Mouse (Mus musculus): ENCODE measurements around the gene Ttc41. TPM values are rescaled to one million over a fixed set of nuclear protein-coding genes. Genes with fewer than 3 reads are reported as not detected.

Gene Ttc41
- total RNA-seq, 2 experiments from 2014 or later = 1.2 to 1.4 TPM

DNA sequence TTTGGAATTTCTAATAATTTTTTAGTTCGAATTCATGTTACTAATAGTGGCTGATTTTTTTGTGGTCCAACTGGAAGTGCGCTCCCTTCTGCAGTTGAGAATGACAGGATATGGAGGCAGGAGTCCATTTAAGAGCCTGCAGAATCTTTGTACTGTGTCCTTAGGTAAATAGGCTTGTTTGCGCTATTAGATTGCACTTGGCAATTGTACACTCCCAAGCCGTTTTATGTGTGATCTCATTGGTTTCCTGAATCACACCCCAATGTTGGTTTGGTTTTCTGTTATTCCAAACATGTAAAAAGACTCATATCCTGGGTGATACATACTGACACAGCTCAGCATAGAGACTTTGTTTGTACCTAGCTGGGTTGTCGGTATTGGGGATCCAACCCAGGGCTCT is 78.0 kb downstream of the Ttc41 start:
- DNase-seq (ENCODE audit: low spot score in 2 of 2) = no peak

DNA sequence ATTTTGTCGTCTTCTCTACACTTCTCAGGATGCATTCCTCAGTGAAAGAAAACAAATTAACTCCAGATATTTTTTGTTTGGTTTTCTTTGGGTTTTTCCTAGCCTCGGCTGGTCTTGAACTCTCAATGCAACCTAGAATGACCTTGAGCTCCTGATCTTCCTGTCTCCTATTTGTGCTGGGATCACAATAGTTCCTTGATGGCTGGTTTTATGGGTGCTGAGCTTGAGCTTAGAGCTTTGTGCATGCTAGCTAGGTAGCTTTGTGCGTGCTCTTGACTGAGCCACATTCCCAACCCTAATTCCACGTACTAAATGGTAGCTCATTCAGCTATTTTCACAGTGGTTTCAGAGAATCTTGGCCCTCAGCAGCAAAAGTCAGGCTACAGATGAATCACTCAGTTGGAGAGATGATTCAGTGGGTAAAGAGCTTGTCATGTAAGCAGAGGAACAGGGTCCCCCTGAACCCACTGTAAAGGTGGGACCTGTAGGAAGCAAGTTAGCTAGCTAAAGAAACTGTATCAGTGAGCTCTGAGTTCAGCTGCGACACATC is 78.6 kb downstream of the Ttc41 start:
- DNase-seq (ENCODE audit: low spot score in 2 of 2) = no peak

DNA sequence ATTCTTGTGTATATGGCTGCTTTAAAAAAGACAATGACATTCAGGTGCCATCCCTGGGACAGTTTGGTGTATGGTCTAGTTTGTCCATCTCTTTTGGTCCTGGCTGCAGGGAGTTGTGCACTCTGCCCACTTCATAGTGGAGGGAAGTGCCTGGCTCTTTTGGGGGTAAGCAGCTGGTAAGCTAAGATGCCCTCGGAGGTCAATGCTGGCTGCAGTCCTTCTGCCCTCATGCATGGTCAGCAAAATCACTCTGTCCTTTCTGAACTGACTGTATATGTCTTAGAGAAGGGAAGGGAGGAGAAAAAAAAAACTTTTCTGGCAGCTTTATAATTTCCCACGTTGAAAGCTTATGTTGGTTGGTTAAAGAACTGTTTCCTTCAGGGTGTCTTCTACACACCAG is 79.8 kb downstream of the Ttc41 start:
- no peak for DNase-seq (ENCODE audit: low spot score in 2 of 2)

DNA sequence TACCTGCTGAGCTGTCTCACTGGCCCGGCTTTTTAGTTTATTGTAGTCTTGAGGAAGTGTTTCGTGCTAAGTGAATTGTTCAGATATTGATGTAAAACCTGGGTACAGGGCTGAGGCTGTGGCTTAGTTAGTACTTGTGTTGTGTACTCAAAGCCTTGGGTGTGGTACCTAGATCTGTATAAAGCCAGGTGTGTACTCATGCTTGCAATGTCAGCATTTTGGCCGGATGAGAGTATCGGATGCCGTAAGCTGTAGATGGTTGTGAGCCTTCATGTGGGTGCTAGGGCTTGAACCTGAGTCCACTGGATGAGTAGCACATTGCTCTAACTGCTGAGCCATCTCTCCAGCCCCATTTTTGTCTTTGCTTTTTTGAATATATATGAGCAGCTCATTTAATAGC is 80.5 kb downstream of the Ttc41 start:
- DNase-seq (ENCODE audit: low spot score in 2 of 2) = no peak

DNA sequence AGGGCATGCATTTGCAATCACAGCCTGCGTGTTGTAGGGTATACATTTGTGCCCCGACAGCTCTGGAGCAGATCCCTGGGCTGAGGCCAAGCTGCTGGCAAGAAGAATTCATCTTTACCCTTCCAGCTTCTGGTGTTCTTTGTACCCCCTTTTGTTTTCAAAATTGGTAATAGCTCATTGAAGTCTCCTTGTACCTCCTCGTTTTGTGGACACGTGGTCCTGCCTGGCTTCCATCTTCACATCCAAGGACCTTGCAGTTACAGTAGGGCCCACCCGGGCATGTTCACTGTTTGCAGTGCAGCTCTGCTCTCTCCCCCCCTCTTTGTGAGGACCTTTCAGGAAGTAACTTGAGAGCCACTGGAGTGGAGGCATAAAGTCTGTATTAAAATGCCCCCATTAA is 82.6 kb downstream of the Ttc41 start:
- DNase-seq (ENCODE audit: low spot score in 2 of 2) = no peak

DNA sequence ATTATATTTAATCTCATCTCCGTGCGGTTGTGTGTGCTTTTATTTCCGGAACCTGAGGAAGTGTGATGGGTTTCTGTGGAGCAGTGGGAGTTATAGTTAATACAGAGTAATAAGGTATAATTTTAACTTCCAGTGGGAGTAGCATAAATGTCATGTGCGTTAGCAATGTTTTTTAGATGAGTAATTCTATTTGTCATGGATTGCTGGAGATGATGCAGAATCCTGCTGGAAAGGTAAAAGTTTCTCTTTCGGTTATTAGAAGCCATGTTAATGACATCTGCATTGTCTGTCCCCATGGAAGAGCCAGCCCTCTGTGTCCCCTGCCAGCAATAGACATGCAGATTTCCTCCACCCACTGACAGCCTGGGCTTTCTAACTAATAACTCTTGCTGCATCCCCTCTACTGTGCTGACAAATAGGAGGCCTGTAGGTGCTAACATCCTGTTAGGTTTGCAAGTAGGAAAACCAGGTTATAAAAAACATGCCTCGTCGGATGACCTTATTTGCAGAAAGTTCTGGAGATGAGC is 83.6 kb downstream of the Ttc41 start:
- no peak for DNase-seq (ENCODE audit: low spot score in 2 of 2)

DNA sequence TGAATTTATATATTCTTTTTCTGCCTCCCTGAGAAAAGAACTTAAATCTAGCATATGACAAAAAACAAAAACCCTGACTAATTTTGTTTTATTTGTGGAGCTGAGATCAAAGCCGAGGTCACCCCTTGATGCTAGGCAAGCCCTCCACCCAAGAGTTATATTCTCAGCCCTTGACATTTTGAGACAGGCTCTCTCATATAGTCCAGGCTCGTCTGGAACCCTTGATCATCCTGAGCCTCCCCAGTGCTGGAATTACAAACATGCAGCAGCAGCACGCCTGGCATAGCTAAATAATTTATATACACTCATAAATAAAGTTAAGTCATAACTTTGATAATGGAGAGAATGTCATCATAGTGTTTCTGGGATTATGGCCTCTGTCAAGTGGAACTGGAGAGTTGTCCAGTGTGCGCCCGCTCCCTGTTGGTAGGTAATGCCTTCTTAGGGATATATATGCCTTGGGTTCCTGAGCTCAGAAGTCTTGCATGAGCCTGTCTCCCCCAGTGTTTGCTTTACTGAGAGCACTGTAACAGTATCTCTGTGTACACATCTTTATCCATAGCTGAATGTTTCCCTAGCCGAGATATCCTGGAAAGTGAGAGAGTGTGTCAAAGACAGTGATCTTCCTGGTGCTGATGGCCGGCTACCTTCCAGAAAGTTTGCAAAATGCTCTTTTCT is 86.0 kb downstream of the Ttc41 start:
- no peak for DNase-seq (ENCODE audit: low spot score in 2 of 2)

DNA sequence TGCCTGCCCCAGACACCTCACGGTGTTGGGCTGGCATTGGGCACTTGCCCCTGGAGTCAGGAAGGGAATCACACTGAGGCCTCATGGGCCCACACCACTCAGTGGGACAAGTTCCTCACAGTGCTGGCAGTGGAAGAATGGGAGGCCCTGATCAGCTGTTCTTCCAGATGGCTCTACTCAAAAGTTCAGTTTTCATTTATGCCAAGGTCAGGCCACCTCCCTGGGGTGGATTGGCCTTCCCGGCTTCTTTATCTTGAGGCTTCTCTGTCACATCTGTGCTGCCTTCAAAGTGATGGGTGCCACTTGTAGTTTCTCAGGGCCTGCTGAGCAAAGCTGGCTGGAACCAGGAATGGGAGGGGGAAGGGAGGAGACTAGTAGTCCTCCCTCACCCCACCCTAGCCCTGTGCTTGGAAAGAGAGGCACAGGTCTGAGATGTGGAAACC is 87.9 kb downstream of the Ttc41 start:
- DNase-seq (ENCODE audit: low spot score in 2 of 2) = no peak

DNA sequence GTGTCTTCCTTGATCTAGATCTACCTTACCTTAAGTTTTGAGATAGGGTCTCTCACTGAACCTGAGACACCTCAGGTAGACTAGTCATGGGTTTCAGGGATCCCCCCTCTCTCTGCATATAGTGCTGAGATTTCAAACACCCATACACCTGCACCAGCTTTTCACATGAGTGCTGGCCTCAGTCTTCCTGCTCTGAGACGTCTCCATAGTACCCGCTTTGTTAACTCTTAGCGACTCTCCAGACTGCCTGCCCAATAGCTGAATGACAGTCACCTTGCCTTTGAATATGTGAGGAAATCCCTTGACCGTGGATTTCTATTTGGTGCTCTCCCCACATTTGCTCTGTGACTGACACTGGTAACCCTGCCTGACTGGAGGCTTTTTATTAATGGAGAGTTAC is 88.6 kb downstream of the Ttc41 start:
- DNase-seq (ENCODE audit: low spot score in 2 of 2) = no peak

DNA sequence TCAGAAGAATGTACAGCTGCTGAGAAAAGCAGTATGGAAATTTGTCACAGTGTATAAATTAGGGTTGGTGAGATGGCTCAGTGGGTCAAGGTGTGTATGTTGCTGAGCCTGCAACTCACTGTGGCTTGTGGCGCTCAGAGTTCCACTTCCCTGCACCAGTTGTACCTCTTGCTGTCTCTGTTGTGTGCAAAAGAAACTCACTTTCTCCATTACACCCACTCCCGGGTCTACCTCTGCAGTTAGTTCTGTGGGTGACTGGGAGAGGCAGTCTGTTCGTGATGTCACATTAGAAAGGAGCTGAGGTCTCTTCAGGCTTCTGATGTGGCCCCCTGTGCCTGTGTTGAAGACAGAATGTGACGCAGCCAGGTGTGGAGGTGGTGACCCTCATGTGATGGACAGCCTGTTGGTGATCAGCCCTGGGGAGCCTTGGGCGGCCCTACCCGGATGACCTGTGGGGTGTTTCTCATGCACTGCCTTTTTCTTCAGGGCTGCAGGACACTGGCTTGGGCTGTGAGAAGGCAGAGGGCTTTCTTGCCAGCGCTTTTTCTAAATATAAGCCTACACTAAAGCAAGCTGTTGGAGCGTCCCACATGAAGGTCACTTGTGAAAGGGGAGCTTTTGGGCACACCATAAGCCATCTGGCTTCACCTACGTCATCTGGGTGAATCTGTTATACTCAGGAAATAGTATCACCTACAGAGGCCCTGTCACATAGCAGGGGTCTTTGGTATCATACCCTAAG is 89.4 kb downstream of the Ttc41 start:
- no peak for DNase-seq (ENCODE audit: low spot score in 2 of 2)

DNA sequence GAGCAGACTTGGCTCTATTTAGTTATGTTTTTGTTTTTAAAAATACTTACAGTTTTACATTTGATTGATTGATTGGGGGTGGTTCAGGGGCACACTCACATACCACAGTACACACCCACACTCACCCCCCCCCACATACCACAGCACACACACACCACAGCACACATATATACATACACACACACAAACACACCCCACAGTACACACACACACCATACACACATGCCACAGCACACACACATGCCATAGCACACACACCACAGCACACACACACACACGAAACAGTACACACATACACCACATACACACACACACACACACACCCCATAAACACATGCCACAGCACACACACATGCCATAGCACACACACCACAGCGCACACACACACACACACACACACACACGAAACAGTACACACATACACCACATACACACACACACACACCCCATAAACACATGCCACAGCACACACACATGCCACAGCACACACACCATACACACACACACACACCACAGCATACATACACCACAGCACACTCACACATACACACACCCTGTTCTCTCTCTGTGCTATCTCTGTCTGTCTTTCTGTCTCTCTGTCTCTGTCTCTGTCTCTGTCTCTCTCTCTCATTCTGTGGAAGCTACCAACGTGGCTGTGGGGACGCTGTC is 90.6 kb downstream of the Ttc41 start:
- no peak for DNase-seq (ENCODE audit: low spot score in 2 of 2)

DNA sequence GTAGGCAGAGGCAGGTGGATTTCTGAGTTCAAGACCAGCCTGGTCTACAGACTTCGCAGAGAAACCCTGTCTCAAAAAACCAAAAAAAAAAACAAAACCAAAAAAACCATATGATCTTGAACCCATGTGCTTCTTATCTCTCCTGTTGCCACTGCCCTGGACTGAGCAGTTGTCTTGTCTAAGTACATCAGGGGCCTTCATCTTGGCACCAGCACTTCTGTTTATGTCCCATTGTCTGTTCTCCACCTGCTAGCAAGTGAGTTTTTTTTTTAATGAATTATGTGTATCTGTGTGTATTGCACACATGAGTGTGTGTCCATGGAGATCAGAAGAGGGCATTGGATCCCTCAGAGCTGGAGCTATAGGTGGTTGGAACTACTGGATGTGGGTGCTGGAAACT is 101.8 kb downstream of the Ttc41 start:
- no peak for DNase-seq (ENCODE audit: low spot score in 2 of 2)

DNA sequence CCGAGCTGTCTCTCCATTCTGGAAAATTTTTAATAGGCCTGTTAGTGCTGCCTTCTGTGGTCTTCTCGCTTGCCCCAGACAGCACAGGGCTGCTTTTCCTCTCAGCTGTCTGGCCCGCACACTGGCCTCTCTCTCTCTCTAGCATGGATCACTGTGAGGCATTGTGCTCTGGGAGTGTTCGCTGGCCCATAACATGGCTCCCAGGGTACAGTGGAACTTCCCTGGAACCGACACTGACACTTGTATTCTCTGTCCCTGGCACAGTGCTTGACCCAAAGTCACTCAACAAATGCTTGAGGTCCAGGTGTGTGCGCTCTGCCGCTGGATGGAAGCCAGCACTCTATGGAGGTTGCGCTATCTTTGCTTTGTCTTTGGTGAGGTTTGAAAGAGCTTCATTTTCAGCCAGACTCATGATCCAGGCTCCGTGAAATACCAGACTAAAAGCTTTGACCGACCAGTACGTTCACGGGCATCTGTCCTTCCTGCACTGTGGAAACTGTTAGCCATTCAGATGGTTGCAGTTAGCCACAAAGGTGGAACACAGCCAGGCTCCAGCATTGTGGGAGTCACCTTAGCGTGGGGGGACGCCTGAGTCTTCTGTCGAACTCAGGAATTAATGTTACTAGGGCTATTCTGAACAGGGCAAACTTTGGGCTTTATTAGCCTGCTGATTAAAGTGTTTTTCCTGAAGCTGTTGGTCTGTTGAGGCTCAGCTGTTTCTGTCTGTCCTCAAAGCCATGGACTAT is 102.6 kb downstream of the Ttc41 start:
- DNase-seq (ENCODE audit: low spot score in 2 of 2) = no peak

DNA sequence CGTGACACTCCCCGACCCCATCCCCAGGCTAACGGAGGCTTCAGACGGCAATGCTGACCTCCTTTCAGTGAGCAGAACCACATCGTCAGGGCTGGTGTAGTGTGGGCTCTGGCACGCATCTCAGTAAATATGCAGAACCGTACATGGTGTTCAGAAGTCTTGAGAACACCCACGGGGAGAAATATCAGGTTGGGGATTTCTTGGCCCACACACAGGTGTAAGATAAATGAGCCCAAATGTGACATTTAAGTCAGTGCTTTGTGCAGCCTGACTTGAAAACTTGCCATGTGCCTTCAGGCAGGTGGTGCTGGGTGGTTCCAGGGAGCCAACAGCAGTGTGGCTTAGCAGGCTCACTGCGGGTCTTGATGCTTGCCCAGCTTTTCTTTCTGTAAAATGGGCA is 104.4 kb downstream of the Ttc41 start:
- no peak for DNase-seq (ENCODE audit: low spot score in 2 of 2)

DNA sequence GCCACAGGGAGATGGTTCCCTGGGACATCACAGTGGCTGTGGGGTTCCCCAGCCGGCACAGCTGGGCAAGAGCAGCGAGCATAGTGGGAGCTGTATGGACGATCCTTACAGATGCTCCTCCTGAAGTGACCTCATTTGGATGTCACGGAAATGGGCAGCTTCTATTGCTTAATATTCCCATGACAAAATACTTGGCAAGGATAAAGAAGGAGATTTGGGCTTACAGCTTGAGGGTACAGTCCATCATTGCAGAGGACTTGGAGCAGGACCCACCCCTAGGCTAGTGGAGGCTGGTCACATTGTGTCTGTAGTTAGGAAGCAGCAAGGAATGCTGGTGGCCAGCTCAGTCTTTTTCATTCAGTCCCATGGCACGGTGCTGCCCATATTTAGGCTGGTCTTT is 105.0 kb downstream of the Ttc41 start:
- DNase-seq (ENCODE audit: low spot score in 2 of 2) = no peak

DNA sequence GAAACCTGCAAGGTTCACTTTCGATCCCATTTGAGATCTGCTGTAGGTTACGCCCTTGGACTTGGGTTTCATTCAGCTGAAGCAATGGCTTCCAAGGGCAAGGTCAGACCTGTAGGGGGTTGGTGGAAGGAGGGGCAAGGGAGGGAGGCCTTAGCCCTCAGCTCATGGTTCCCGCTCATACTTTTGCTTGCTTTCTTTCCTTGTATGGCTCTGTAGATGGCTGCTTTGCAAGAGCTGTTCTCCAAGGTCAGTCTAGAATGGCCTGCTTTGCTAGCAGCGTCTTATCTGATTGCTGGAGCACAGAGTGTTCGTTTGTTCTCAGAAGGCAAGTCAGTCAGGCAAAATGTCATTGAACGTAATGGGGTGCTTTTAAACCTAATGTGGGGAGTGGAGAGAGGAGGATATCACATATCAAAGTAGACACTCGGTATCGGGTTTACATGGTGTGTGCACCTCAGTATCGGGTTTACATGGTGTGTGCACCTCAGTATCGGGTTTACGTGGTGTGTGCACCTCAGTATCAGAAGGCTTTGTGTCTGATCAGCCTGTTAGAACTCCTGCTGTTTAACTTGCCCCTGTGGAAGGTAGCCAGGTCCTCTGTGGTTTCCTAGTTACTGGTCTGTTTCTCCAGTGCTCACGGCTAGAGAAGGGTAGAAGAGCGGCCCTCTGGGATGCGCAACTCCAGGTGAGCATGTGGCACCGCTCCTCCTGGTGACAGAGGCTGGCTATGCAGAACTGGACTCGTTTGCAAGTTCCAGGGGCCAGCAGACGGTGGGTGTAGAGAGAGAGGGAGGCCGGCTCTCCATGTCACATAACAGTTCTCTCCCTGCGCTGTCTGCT is 108.9 kb downstream of the Ttc41 start:
- no peak for DNase-seq (ENCODE audit: low spot score in 2 of 2)

DNA sequence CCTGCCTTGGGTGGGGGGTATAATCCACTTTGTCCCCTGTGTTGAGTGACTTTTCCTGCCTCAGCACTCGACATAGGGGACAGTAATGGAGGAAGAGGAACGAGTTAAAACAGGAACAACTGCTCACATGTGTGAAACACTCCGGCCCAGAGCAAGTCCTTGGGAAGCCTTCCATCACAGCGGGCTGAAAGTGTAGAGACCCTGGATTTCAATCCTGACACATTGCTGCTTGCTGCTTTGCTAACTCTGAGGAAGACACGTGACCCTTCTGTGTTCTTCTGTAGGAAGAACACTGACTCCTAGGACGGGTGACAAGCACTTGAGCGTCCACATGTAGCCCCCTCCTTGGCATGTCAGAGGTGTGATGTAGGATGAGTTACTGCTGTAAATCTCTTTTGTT is 109.5 kb downstream of the Ttc41 start:
- no peak for DNase-seq (ENCODE audit: low spot score in 2 of 2)

DNA sequence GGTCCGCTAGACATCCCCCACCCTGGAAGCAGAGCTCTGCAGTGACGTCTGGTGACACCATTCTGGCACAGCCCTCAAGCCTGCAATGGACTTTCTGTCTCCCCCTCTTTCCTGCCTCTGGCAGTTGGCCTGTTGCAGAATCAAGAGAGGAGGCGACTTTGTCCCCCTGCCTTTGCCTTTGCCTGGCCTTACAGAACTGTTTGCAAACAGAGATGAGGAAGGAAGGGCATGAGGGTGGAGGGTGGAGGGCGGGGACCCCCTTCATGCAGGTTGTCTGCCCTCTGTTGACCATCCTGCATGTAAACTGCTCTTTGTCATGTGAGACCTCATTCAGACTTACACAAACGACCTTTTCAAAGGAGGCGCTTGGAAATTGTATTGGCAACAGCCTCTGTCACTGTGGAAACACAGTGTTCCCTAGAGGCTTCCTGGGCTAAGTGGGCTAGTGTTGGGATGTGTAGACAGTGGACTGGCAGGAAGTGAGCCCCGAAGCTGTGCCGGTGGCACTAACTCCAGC is 114.1 kb downstream of the Ttc41 start:
- peak; percentile 36 to 59 for DNase-seq (ENCODE audit: low spot score in 2 of 2)

DNA sequence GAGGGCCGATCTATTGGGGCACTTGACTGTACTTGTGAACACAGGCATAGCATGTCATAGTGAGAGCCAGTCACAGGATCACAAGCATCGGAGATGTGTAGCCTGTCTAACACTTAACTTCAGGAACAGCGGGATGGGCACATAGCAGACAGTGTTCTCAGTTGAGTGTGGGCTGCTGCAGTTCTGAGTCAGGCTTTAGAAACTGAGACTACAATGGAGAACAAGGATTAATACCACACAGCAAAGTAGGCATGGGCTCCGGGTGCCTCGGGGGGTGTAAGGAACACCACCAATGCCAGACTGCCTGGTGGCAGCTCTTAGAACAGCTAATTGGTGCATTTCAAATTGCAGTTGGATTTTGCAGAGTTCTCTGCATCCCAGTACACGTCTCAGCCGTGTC is 115.4 kb downstream of the Ttc41 start:
- DNase-seq (ENCODE audit: low spot score in 2 of 2) = no peak

DNA sequence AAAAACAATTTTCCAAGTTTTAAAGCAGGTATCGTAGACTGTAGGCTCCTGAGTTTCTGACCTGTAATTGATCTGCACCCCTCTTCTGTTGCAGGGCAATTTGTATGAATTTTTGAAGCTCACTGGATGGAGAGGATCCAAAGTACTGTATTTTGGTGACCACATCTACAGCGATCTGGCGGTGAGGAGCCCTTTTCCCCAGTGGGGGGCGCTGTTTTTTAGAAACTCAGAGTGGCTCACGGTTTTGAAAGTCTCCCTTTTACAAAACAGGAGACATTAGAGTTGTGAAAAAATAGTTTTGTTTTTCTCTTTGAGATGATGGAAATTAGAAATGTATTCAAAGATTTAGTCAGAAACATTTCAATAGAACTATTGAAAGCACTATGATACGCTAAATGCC is 118.5 kb downstream of the Ttc41 start:
- no peak for DNase-seq (ENCODE audit: low spot score in 2 of 2)

All from layer of hippocampus, postnatal 10 days (tissue).